Mouse (Mus musculus) stomach, postnatal 0 days (tissue): Measurements from ENCODE around the gene Gm20532.

Source experiments
- CTCF ChIP-seq: IDR thresholded peaks from 2 replicates; pipeline ENCODE4 v1.5.1; 2016; ENCODE audit warnings: antibody characterized with exemption, low read depth, mild to moderate bottlenecking, moderate library complexity
- EP300 ChIP-seq: optimal IDR thresholded peaks from 2 replicates; pipeline ENCODE3; 2016; ENCODE audit warnings: antibody characterized with exemption

DNA sequence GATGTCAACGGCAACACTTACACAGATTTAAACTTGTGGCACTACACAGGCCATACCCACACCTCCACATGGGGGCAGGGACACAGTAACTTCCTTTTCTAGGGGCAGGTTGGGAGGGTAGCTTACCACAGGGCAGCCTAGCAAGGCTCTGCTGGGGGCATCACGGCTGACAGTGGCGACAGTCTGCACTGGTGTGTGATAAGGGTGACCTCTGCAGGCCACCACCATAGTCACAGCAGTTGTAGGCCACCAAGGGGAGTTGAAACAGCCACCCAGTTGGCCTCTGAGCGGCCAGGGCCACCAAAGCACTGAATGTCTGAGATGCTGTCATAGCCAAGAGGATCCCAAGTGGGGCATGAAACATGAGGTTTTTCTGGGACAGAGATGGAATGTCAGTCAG, 20.2 kb upstream of the Gm20532 start:
- TF ChIP-seq CTCF = peak; percentile 73
- no peak for TF ChIP-seq EP300
